Mouse (Mus musculus): ENCODE data around the gene Maml3. TPM values are rescaled to one million over a fixed set of nuclear protein-coding genes. Genes with fewer than 3 reads are reported as not detected.

The Maml3 gene
- total and polyA plus RNA-seq, 3 experiments: 0.81 to 1.8 (median 0.98) TPM

DNA sequence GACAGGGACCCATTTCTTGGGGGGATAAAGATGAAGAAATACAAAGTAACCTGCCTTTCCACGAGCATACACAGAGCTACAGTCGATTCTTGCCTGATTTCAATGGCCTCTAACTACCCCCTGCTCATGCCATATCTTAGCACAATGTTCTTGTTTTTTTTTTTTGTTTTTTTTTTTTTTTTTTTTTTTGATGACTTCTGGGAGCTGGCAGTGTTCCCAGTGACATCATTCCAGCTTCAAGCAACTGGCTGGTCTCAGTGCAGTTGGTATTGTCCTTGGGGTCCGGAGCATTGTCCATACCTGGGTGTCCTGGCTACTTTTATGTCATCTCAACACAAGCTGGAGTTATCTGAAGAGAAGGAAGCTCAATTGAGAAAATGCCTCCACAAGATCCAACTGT, 429.9 kb downstream of the Maml3 start:
- in situ Hi-C loops (cut with MboI; ENCODE audit: low pct_ligation_motif_present, low pct_unique_long_range_greater_than_20kb, low sequenced_read_pairs) (loop anchor here (10.0 kb wide), 1 partner anchor 190 kb away; the partner anchor contains the start of gene Rab33b), dilution Hi-C loops (cut with MboI; ENCODE audit: extremely low pct_ligation_motif_present, extremely low pct_unique_long_range_greater_than_20kb, low sequenced_read_pairs) (no loop called here)
- no peak overlapping the region for H3K9ac ChIP-seq (ENCODE audit: insufficient read depth, low read depth)
- no peak overlapping the region for H3K4me3 ChIP-seq (replicated peaks in 1 of 3; ENCODE audit: low read depth in 2 of 3, low read length in 2 of 3, poor library complexity in 1 of 3)
- no peak for DNase-seq (ENCODE audit: extremely low read depth)
- no peak overlapping the region for H3K27ac ChIP-seq (ENCODE audit: insufficient read depth, low read depth)
- peaks cover 25 to 41% of the 10 kb centered on the region in 2 experiments for H3K4me1 ChIP-seq (ENCODE audit: control insufficient read depth in 1 of 2, insufficient read depth in 2 of 2)
- no peaks in the 10 kb centered on the region for H3K9me3 ChIP-seq (replicated peaks; ENCODE audit: low read length)
- TF ChIP-seq ETS1 (conservative IDR thresholded peaks at IDR 0.05; ENCODE audit: low read depth, low read length): no peak
- TF ChIP-seq USF1 (IDR thresholded peaks at IDR 0.05; ENCODE audit: low read depth, low read length): no peak
- no peak for TF ChIP-seq SIN3A (IDR thresholded peaks at IDR 0.05; ENCODE audit: low read length)
- no peak for TF ChIP-seq PAX5 (IDR thresholded peaks at IDR 0.05; ENCODE audit: low read length)
- no peak for TF ChIP-seq NELFE (IDR thresholded peaks at IDR 0.05; ENCODE audit: low read depth, low read length)
- TF ChIP-seq HCFC1 (IDR thresholded peaks at IDR 0.05; ENCODE audit: low read depth, low read length): no peak
- TF ChIP-seq RCOR1 (conservative IDR thresholded peaks at IDR 0.05; ENCODE audit: low read depth, low read length): no peak
- no peak for TF ChIP-seq MXI1 (IDR thresholded peaks at IDR 0.05; ENCODE audit: low read depth, low read length)
- no peak for TF ChIP-seq MAX (IDR thresholded peaks at IDR 0.05; ENCODE audit: low read length)
- no peak for TF ChIP-seq CHD2 (IDR thresholded peaks at IDR 0.05; ENCODE audit: low read length)
- no peak for TF ChIP-seq SMC3 (IDR thresholded peaks at IDR 0.05; ENCODE audit: low read depth, low read length)
- no peak for TF ChIP-seq JUN (IDR thresholded peaks at IDR 0.05; ENCODE audit: insufficient read depth, low read depth, low read length)
- TF ChIP-seq TCF12 (IDR thresholded peaks at IDR 0.05; ENCODE audit: low read depth, low read length): no peak
- TF ChIP-seq EP300 (IDR thresholded peaks at IDR 0.05; ENCODE audit: low read length): no peak
- no peak for TF ChIP-seq JUND (conservative IDR thresholded peaks at IDR 0.05; ENCODE audit: low read depth, low read length)
- peaks cover 23 to 89% of the 10 kb centered on the region in 2 experiments for H3K36me3 ChIP-seq (replicated peaks in 1 of 2; ENCODE audit: control insufficient read depth in 1 of 2, insufficient read depth in 1 of 2, low read length in 1 of 2)
- H3K4me2 ChIP-seq (ENCODE audit: insufficient read depth, low read depth, poor library complexity, severe bottlenecking): no peak overlapping the region
- no peaks in the 10 kb centered on the region for H3K79me2 ChIP-seq (replicated peaks; ENCODE audit: control insufficient read depth, extremely low read depth, insufficient read depth, poor library complexity, severe bottlenecking)
- no peaks in the 10 kb centered on the region for H3K27me3 ChIP-seq (replicated peaks)

DNA sequence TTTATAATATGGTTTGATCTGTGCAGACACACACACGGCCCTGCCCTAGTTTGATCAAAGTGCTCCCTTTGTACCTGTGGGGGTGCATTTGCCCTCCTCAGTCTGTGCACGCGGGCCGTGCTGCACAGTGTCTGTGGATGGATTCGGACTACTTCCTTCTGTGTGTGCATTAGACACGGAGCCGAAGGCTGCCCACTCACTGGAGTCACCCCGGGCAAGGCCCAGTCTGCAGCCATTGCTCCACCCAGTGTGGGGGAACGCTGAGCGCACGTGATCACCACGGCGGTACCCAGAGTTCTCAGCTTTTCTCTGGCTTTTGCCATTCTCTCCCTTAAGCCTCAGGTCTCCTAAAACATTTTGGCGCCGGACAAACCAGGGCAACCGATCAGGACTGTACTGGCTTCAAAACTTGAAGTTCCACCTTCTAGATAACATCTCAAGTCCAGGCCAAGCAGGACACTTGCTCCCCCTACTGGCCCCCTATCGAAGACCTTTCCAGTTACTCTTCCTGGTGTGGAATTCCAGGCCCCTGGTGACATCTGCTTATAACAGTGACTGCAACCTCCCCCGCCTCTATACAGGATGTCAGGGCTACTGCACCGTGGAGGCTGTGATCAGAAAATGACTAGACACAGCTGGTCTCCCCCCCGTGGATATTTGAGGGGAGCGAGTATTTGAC, 431.3 kb downstream of the Maml3 start:
- H3K4me3 ChIP-seq (replicated peaks in 1 of 3; ENCODE audit: low read depth in 2 of 3, low read length in 2 of 3, poor library complexity in 1 of 3): no peak overlapping the region
- H3K27me3 ChIP-seq (replicated peaks): no peaks in the 10 kb centered on the region
- no peaks in the 10 kb centered on the region for H3K9me3 ChIP-seq (replicated peaks; ENCODE audit: low read length)
- TF ChIP-seq USF2 (conservative IDR thresholded peaks at IDR 0.05; ENCODE audit: low read depth, low read length): no peak
- TF ChIP-seq RAD21 (IDR thresholded peaks at IDR 0.05; ENCODE audit: low read depth, low read length): peak; percentile 78
- no peak for TF ChIP-seq POLR2A (IDR thresholded peaks at IDR 0.05; ENCODE audit: low read depth, low read length)
- 0 out of 2 replicates have a peak, but pooled peaks have one; percentile 26 for TF ChIP-seq ELF1 (IDR thresholded peaks at IDR 0.05; ENCODE audit: low read depth, low read length)
- no peak for TF ChIP-seq RCOR1 (conservative IDR thresholded peaks at IDR 0.05; ENCODE audit: low read depth, low read length)
- TF ChIP-seq TCF12 (IDR thresholded peaks at IDR 0.05; ENCODE audit: low read depth, low read length): no peak
- TF ChIP-seq MXI1 (IDR thresholded peaks at IDR 0.05; ENCODE audit: low read depth, low read length): no peak
- TF ChIP-seq JUN (IDR thresholded peaks at IDR 0.05; ENCODE audit: insufficient read depth, low read depth, low read length): no peak
- no peak for TF ChIP-seq JUND (conservative IDR thresholded peaks at IDR 0.05; ENCODE audit: low read depth, low read length)
- TF ChIP-seq ZC3H11A (IDR thresholded peaks at IDR 0.05; ENCODE audit: low read depth, low read length): peak; percentile 46
- no peak for TF ChIP-seq E2F4 (IDR thresholded peaks at IDR 0.05; ENCODE audit: insufficient replicate concordance, low read depth, low read length)
- no peak for TF ChIP-seq MAFK (IDR thresholded peaks at IDR 0.05; ENCODE audit: insufficient replicate concordance, low read length)
- TF ChIP-seq HCFC1 (IDR thresholded peaks at IDR 0.05; ENCODE audit: low read depth, low read length): no peak
- no peak for TF ChIP-seq UBTF (IDR thresholded peaks at IDR 0.05; ENCODE audit: low read depth, low read length)
- TF ChIP-seq CTCF (conservative IDR thresholded peaks at IDR 0.05 in 1 of 2, IDR thresholded peaks at IDR 0.05 in 1 of 2; ENCODE audit: low read depth in 2 of 2, low read length in 2 of 2): peak; percentile 29 to 84; a peak in 3 of 4 replicates
- no peak; the same call in 1 of the 2 replicates for TF ChIP-seq IRF4 (IDR thresholded peaks at IDR 0.05; ENCODE audit: low read depth, low read length)
- TF ChIP-seq SMC3 (IDR thresholded peaks at IDR 0.05; ENCODE audit: low read depth, low read length): peak; percentile 73
- no peak for TF ChIP-seq NRF1 (IDR thresholded peaks at IDR 0.05; ENCODE audit: low read depth, low read length)
- in situ Hi-C loops (cut with MboI; ENCODE audit: low pct_ligation_motif_present, low pct_unique_long_range_greater_than_20kb, low sequenced_read_pairs) (loop anchor here (10.0 kb wide), 1 partner anchor 189 kb away; the partner anchor contains the start of gene Rab33b), dilution Hi-C loops (cut with MboI; ENCODE audit: extremely low pct_ligation_motif_present, extremely low pct_unique_long_range_greater_than_20kb, low sequenced_read_pairs) (no loop called here)
- H3K36me3 ChIP-seq (replicated peaks in 1 of 2; ENCODE audit: control insufficient read depth in 1 of 2, insufficient read depth in 1 of 2, low read length in 1 of 2): peaks cover 31 to 89% of the 10 kb centered on the region in 2 experiments
- H3K27ac ChIP-seq (ENCODE audit: insufficient read depth, low read depth): no peak overlapping the region
- H3K4me2 ChIP-seq (ENCODE audit: insufficient read depth, low read depth, poor library complexity, severe bottlenecking): no peak overlapping the region
- no peak overlapping the region for H3K9ac ChIP-seq (ENCODE audit: insufficient read depth, low read depth)
- no peak for DNase-seq (ENCODE audit: extremely low read depth)
- peaks cover 34 to 55% of the 10 kb centered on the region in 2 experiments for H3K4me1 ChIP-seq (ENCODE audit: control insufficient read depth in 1 of 2, insufficient read depth in 2 of 2)
- H3K79me2 ChIP-seq (replicated peaks; ENCODE audit: control insufficient read depth, extremely low read depth, insufficient read depth, poor library complexity, severe bottlenecking): no peaks in the 10 kb centered on the region

Data from CH12.LX (cell line).